Mouse (Mus musculus) limb, embryonic 11.5 days (tissue): ENCODE measurements around the gene Tcirg1. TPM values are rescaled to one million over a fixed set of nuclear protein-coding genes. Genes with fewer than 3 reads are reported as not detected.

Source experiments
- ATAC-seq: fragments of 200-750 bp; cut with Nextera tagmentation; 2 replicates; pipeline ENCODE4 v1.8.0; 2017; ENCODE audit warnings: low read depth; ENCODE audit not compliant: insufficient number of reproducible peaks, low FRiP score, low TSS enrichment
- DNase-seq: peaks from one replicate; pipeline ENCODE4 v3.0.0-alpha.2; 2015; ENCODE audit warnings: low spot score
- H3K27ac ChIP-seq: fragments of 300-500 bp; sonication (generic); replicated peaks from 2 replicates; pipeline ENCODE4 v1.5.1; 2014; ENCODE audit warnings: low read depth, mild to moderate bottlenecking, low read length
- H3K27me3 ChIP-seq: fragments of 300-500 bp; sonication (generic); 2 replicates; pipeline ENCODE4 v1.6.1; 2014; ENCODE audit warnings: mild to moderate bottlenecking, low read length, mixed read lengths; ENCODE audit not compliant: control insufficient read depth, insufficient read depth
- H3K36me3 ChIP-seq: fragments of 300-500 bp; sonication (generic); 2 replicates; pipeline ENCODE4 v1.6.1; 2014; ENCODE audit warnings: mild to moderate bottlenecking, low read length, moderate library complexity, mixed read lengths; ENCODE audit not compliant: control insufficient read depth, insufficient read depth
- H3K4me1 ChIP-seq: fragments of 300-500 bp; sonication (generic); 2 replicates; pipeline ENCODE4 v1.6.1; 2014; ENCODE audit warnings: low read length, mixed read lengths; ENCODE audit not compliant: control insufficient read depth, insufficient read depth
- H3K4me2 ChIP-seq: fragments of 300-500 bp; sonication (generic); 2 replicates; pipeline ENCODE4 v1.6.1; 2014; ENCODE audit warnings: low read depth, mild to moderate bottlenecking, moderate library complexity; ENCODE audit not compliant: severe bottlenecking
- H3K4me3 ChIP-seq: fragments of 300-500 bp; sonication (generic); 2 replicates; pipeline ENCODE4 v1.5.1; 2014; ENCODE audit warnings: low read depth, low read length
- H3K9ac ChIP-seq: fragments of 300-500 bp; sonication (generic); 2 replicates; pipeline ENCODE4 v1.6.1; 2014; ENCODE audit warnings: mild to moderate bottlenecking, low read length
- H3K9me3 ChIP-seq: fragments of 300-500 bp; sonication (generic); 2 replicates; pipeline ENCODE4 v1.6.1; 2016; ENCODE audit warnings: low read length; ENCODE audit not compliant: control insufficient read depth
- WGBS: fragments of 180-500 bp; shearing (Covaris S2); extraction: QIAGEN DNeasy Blood & Tissue Kit; methylation state at CpG from one replicate; pipeline ENCODE4 v1.1.7; 2014; 5-methylcytosine and 5-hydroxymethylcytosine counted together
- polyA plus RNA-seq: library from polyadenylated mRNA; unstranded; fragments of >200 nt; fragmentation: Nextera tagmentation; extraction: Ambion mirVana; gene quantifications from 2 replicates; pipeline ENCODE4 v1.2.1, GENCODE M21; 2014

The Tcirg1 gene
- polyA plus RNA-seq, 1 experiment from 2014 or later: 27.3 TPM

DNA sequence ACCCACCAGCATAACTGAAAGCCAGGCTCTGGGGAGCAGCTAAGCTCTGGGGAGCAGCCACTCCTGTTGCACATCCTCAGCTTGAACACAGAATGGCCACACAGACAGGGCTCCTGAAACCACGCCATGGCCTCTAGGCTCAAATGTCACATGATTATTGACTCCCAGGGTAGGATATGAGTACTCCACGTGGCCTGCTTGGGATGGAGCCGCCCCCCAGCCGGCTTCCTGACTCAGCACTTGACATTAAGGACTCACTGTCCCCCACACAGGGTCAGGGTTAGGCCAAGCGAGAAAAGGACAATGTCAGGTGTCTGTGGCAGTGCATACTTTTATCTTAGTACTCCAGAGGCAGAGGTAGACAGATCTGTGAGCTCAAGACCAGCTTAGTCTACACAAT, 3.3 kb upstream of the Tcirg1 start:
- 78% methylated on average over 5 of the region's 5 CpGs for WGBS
- Histone ChIP-seq H3K27ac (no peak overlapping the region), H3K9me3 (no peaks in the 10 kb centered on the region), H3K4me1 (peaks cover 31% of the 10 kb centered on the region), H3K4me3 (no peak overlapping the region), H3K9ac (no peak overlapping the region), H3K36me3 (peaks cover 6% of the 10 kb centered on the region; the same call in 1 of the 2 replicates), H3K27me3 (no peaks in the 10 kb centered on the region), H3K4me2 (no peak overlapping the region; the same call in 1 of the 2 replicates)
- DNase-seq (no peak), ATAC-seq (no peak)

DNA sequence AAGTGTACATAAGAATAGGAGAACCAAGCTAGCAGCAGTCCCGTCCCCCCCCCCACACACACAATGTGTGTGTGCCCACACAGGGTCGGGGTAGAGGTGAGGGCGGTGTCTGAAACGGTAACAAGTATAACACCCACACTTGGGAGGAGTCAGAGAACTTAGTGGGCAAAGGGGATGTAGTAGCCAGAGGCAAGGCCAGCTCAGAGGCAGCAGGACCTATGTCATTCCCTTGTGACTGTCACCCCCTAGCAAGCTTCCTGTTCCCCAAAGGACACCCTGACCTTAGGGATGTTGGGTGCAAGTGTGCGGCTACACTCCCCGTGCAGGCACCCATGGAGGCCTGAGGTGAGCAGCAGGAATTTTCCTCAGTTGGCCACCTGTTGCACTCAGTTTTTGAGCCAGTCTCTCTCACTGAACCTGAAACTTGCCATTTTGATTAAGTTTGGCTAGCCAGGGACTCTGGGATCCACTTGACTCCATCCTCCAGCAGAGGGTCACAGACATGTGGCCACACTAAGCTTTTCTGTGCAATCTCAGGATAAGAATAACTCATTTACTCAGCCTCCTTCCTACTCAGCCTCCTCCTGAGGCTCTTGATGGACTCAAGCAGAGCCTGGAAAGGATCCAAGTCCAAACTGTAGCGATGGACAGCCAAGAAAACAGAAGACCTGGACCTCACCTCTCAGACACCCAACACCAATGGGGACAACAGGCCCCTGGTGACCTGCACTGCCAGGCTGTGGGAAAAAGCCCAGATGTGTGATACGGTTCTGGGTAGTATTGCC, 1.1 kb upstream of the Tcirg1 start:
- Histone ChIP-seq H3K4me3 (no peak overlapping the region), H3K4me2 (peak overlapping the region; percentile 72; the same call in 1 of the 2 replicates), H3K9ac (no peak overlapping the region), H3K27me3 (no peaks in the 10 kb centered on the region), H3K9me3 (no peaks in the 10 kb centered on the region), H3K36me3 (peaks cover 10% of the 10 kb centered on the region; the same call in 1 of the 2 replicates), H3K4me1 (peaks cover 32% of the 10 kb centered on the region), H3K27ac (no peak overlapping the region)
- DNase-seq (no peak), ATAC-seq (no peak)
- 84% methylated on average over 8 of the region's 8 CpGs for WGBS

GRCm38 (mm10) chr19:3906326-3906725, 607 bp downstream of the Tcirg1 start:
- peak overlapping the region; percentile 72 for H3K4me2 ChIP-seq
- no peak overlapping the region for H3K27ac ChIP-seq
- H3K27me3 ChIP-seq: no peaks in the 10 kb centered on the region
- ATAC-seq (no peak), DNase-seq (no peak)
- peak overlapping the region; percentile 70 for H3K9ac ChIP-seq
- 44% methylated on average over 10 of the region's 10 CpGs for WGBS
- peaks cover 29% of the 10 kb centered on the region for H3K4me1 ChIP-seq
- H3K36me3 ChIP-seq: peaks cover 19% of the 10 kb centered on the region
- H3K9me3 ChIP-seq: no peaks in the 10 kb centered on the region
- peak overlapping the region; percentile 56 for H3K4me3 ChIP-seq

- peak; percentile 44 for DNase-seq
- Histone ChIP-seq H3K9me3 (no peaks in the 10 kb centered on the region), H3K9ac (peak overlapping the region; percentile 12; the same call in 1 of the 2 replicates), H3K4me3 (peak overlapping the region; percentile 12; the same call in 1 of the 2 replicates), H3K27ac (peak overlapping the region; percentile 84), H3K36me3 (peaks cover 19% of the 10 kb centered on the region), H3K4me2 (peak overlapping the region; percentile 72), H3K27me3 (no peaks in the 10 kb centered on the region), H3K4me1 (peaks cover 29% of the 10 kb centered on the region)
- no peak for ATAC-seq
- WGBS: 23% methylated on average over 6 of the region's 6 CpGs
Measured at GRCm38 (mm10) chr19:3905261-3905969, 1.5 kb downstream of the Tcirg1 start.

DNA sequence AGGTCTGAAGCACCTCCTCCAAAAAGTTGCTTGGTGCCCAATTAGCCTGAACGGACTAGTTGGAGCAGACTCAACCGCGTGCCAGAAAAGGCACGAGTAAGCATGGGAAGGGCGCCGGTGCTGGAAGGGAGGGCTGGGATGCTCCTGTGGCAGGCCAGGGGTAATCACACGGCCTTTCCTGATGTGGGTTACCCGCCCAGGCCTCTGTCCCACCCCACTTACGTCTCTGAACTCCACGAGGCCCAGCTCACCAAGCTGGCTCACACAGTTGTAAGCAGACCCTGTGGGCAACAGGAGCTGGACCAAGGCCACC, 2.6 kb downstream of the Tcirg1 start:
- H3K27me3 ChIP-seq: no peaks in the 10 kb centered on the region
- H3K27ac ChIP-seq: no peak overlapping the region
- no peak for ATAC-seq
- WGBS: 64% methylated on average over 10 of the region's 10 CpGs
- H3K9ac ChIP-seq: no peak overlapping the region
- peaks cover 19% of the 10 kb centered on the region for H3K36me3 ChIP-seq
- no peak overlapping the region for H3K4me2 ChIP-seq
- no peak for DNase-seq
- H3K4me3 ChIP-seq: no peak overlapping the region
- peaks cover 29% of the 10 kb centered on the region for H3K4me1 ChIP-seq
- no peaks in the 10 kb centered on the region for H3K9me3 ChIP-seq

DNA sequence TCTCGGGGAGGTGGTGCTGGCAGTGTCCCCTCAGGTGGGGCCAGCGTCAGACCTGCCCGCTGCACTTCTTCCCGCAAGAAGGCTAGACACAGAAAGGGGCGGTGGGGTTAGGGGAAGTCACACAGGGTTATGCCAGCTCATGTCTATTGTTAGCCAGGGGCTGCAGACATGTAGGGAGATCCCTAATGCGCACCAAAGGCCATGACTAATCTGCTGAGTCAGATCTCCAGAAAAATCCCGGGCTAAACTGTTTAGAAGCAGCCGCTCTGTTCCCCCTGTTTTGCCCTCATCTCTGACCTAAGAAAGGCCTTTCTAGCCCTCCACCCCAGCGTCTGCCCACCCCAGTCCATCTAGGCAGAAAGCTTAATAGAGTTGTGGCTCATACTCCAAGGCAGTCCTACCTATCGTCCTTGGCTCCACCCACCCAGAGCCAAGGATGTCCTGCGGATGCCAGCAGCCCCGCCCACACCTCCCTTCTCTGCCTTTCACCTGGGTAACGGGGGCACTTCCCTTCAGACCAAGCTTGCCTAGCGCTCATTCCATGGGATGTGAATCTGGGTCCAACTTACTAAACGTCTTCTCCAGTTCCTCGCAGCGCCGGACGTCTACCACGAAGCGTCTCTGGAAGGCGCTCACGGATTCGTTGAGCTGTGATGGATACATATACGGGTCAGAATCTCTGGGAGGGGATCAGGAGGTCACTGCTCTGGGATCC, 3.1 kb downstream of the Tcirg1 start:
- Histone ChIP-seq H3K36me3 (peaks cover 15% of the 10 kb centered on the region), H3K27ac (no peak overlapping the region; the same call in 1 of the 2 replicates), H3K9ac (no peak overlapping the region), H3K4me2 (peak overlapping the region; percentile 5; the same call in 1 of the 2 replicates), H3K9me3 (no peaks in the 10 kb centered on the region), H3K27me3 (no peaks in the 10 kb centered on the region), H3K4me3 (no peak overlapping the region), H3K4me1 (peaks cover 29% of the 10 kb centered on the region)
- no peak for DNase-seq
- 67% methylated on average over 25 of the region's 25 CpGs for WGBS
- no peak for ATAC-seq

- H3K4me1 ChIP-seq: peaks cover 29% of the 10 kb centered on the region
- H3K27me3 ChIP-seq: no peaks in the 10 kb centered on the region
- H3K36me3 ChIP-seq: peaks cover 12% of the 10 kb centered on the region
- H3K9me3 ChIP-seq: no peaks in the 10 kb centered on the region
- H3K27ac ChIP-seq: no peak overlapping the region
- no peak for ATAC-seq
- H3K4me3 ChIP-seq: no peak overlapping the region
- WGBS: 86% methylated on average over 12 of the region's 12 CpGs
- H3K9ac ChIP-seq: no peak overlapping the region
- DNase-seq: no peak
- H3K4me2 ChIP-seq: no peak overlapping the region
Measured at GRCm38 (mm10) chr19:3902966-3903365, 4.0 kb downstream of the Tcirg1 start.

- H3K9ac ChIP-seq: no peak overlapping the region
- 96% methylated on average over 4 of the region's 4 CpGs for WGBS
- ATAC-seq (no peak), DNase-seq (no peak)
- H3K36me3 ChIP-seq: peaks cover 18% of the 10 kb centered on the region
- H3K9me3 ChIP-seq: no peaks in the 10 kb centered on the region
- peaks cover 4% of the 10 kb centered on the region; the same call in 1 of the 2 replicates for H3K4me1 ChIP-seq
- no peak overlapping the region for H3K27ac ChIP-seq
- no peaks in the 10 kb centered on the region for H3K27me3 ChIP-seq
- H3K4me3 ChIP-seq: no peak overlapping the region
- H3K4me2 ChIP-seq: no peak overlapping the region
Measured at GRCm38 (mm10) chr19:3899618-3900017, 7.3 kb downstream of the Tcirg1 start.
